Mouse (Mus musculus) kidney, embryonic 15.5 days (tissue): ENCODE measurements around the gene Rpp25l. TPM values are rescaled to one million over a fixed set of nuclear protein-coding genes. Genes with fewer than 3 reads are reported as not detected.
"Not testable (repeated sequence)": the region's sequence is repeated elsewhere in the genome, so short reads cannot be mapped to it uniquely, and the experiment has no call there.

Experiments used
- ATAC-seq: fragments of 200-750 bp; cut with Nextera tagmentation; replicated peaks from 2 replicates; pipeline ENCODE4 v1.8.0; 2017; ENCODE audit warnings: moderate TSS enrichment; ENCODE audit not compliant: low FRiP score
- H3K27ac ChIP-seq: fragments of 300-500 bp; sonication (generic); 2 replicates; pipeline ENCODE4 v1.5.1; 2015; ENCODE audit warnings: mild to moderate bottlenecking, inconsistent platforms
- H3K27me3 ChIP-seq: fragments of 300-500 bp; sonication (generic); 2 replicates; pipeline ENCODE4 v1.6.1; 2015; ENCODE audit warnings: inconsistent platforms
- H3K36me3 ChIP-seq: fragments of 300-500 bp; sonication (generic); 2 replicates; pipeline ENCODE4 v1.6.1; 2015; ENCODE audit warnings: inconsistent platforms
- H3K4me1 ChIP-seq: fragments of 300-500 bp; sonication (generic); 2 replicates; pipeline ENCODE4 v1.6.1; 2015; ENCODE audit warnings: inconsistent platforms
- H3K4me2 ChIP-seq: fragments of 300-500 bp; sonication (generic); 2 replicates; pipeline ENCODE4 v1.6.1; 2015; ENCODE audit warnings: moderate library complexity, mild to moderate bottlenecking, inconsistent platforms
- H3K4me3 ChIP-seq: fragments of 300-500 bp; sonication (generic); replicated peaks from 2 replicates; pipeline ENCODE4 v1.5.1; 2015; ENCODE audit warnings: mild to moderate bottlenecking, inconsistent platforms
- H3K9ac ChIP-seq: fragments of 300-500 bp; sonication (generic); 2 replicates; pipeline ENCODE4 v1.6.1; 2015; ENCODE audit warnings: mild to moderate bottlenecking, inconsistent platforms
- H3K9me3 ChIP-seq: fragments of 300-500 bp; sonication (generic); replicated peaks from 2 replicates; pipeline ENCODE4 v1.6.1; 2016; ENCODE audit warnings: inconsistent platforms
- WGBS: fragments of 180-500 bp; shearing (Covaris S2); methylation state at CpG from one replicate; pipeline ENCODE4 v1.1.7; 2015; ENCODE audit warnings: mixed read lengths; 5-methylcytosine and 5-hydroxymethylcytosine counted together
- polyA plus RNA-seq: library from polyadenylated mRNA; unstranded; fragments of >200 nt; fragmentation: Nextera tagmentation; extraction: Ambion mirVana; gene quantifications from 2 replicates; pipeline ENCODE4 v1.2.1, GENCODE M21; 2015

Rpp25l gene
- polyA plus RNA-seq, 1 experiment from 2014 or later: 83.6 TPM

DNA sequence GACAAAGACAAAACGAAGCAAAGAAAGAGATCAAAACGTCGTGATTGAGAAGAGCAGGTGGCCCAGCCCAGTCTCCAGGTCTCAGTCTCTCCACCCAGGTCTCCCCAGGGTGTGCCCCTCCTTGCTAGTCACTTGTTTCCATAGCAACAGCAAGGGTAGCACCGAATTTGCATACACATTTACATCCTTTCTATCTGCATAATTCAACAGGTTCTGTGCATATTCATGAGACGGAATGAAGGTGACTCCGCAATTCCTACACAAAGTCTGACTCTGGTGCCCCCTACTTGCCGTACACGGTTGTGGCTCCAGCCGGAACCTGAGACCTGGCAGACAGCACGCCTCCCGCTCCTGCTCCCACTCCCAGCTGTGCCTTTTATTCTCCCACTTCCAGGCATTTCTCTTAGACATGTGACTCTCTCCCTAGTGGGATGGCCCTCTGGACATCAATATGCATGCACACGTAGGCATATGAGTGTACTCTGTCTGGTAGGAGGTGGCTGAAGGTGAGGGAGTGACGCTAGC, 6.3 kb downstream of the Rpp25l start:
- Histone ChIP-seq H3K36me3 (peaks cover 15% of the 10 kb centered on the region), H3K4me3 (no peak overlapping the region)

GRCm38 (mm10) chr4:41705922-41706754, 7.2 kb downstream of the Rpp25l start:
- Histone ChIP-seq H3K4me3 (no peak overlapping the region), H3K4me1 (peaks cover 29% of the 10 kb centered on the region), H3K36me3 (peaks cover 7% of the 10 kb centered on the region), H3K9ac (no peak overlapping the region), H3K27me3 (peaks cover 22% of the 10 kb centered on the region), H3K27ac (no peak overlapping the region), H3K9me3 (no peaks in the 10 kb centered on the region), H3K4me2 (no peak overlapping the region)
- ATAC-seq: no peak
- WGBS: 62% methylated on average over 19 of the region's 19 CpGs

More for the DNA sequence above, 6.3 kb downstream of the Rpp25l start:
- peak; percentile 71 for ATAC-seq
- peaks cover 38% of the 10 kb centered on the region for H3K4me1 ChIP-seq
- no peak overlapping the region for H3K9ac ChIP-seq
- peaks cover 22% of the 10 kb centered on the region for H3K27me3 ChIP-seq
- H3K4me2 ChIP-seq: peak overlapping the region; percentile 37
- 2% methylated on average over 13 of the region's 13 CpGs for WGBS
- H3K9me3 ChIP-seq: no peaks in the 10 kb centered on the region
- no peak overlapping the region for H3K27ac ChIP-seq

- ATAC-seq: no peak
- Histone ChIP-seq H3K9me3 (no peaks in the 10 kb centered on the region), H3K27ac (no peak overlapping the region)
Observed at GRCm38 (mm10) chr4:41704651-41705050, 8.7 kb downstream of the Rpp25l start.

GRCm38 (mm10) chr4:41702226-41702625, 11.1 kb downstream of the Rpp25l start:
- not testable (repeated sequence) for H3K9ac ChIP-seq, H3K27ac ChIP-seq, ATAC-seq, H3K4me2 ChIP-seq, H3K36me3 ChIP-seq, H3K9me3 ChIP-seq, H3K4me3 ChIP-seq
- 78% methylated on average over 2 of the region's 2 CpGs for WGBS
- Histone ChIP-seq H3K27me3 (peaks cover 25% of the 10 kb centered on the region), H3K4me1 (peaks cover 18% of the 10 kb centered on the region)

More at GRCm38 (mm10) chr4:41704651-41705050, 8.7 kb downstream of the Rpp25l start:
- H3K4me2 ChIP-seq: no peak overlapping the region; the same call in 1 of the 2 replicates
- H3K4me1 ChIP-seq: peaks cover 26% of the 10 kb centered on the region
- no peak overlapping the region for H3K9ac ChIP-seq
- peaks cover 22% of the 10 kb centered on the region for H3K27me3 ChIP-seq
- WGBS: 3% methylated on average over 5 of the region's 5 CpGs
- H3K4me3 ChIP-seq: no peak overlapping the region
- H3K36me3 ChIP-seq: no peaks in the 10 kb centered on the region

DNA sequence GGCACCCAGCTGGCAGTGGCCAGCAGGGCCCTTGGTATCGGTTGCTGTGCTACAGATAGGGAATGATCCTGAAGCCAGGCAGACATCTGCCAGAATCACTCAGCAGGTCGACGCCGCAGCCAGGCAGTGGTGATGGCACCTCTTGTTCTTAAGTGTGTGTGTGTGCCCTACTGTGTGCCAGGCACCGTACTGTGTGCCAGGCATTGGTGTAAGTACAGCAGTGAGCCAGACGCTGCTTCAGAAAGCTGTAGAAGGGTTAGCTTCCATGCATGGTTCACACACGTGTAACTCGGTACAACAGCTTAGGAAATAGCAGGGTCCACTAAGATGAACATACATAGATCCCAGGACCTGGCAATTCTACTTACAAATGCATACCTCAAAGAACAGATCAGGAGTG, 13.1 kb downstream of the Rpp25l start:
- not testable (repeated sequence) for H3K9ac ChIP-seq, H3K4me3 ChIP-seq, H3K36me3 ChIP-seq, H3K4me1 ChIP-seq, H3K4me2 ChIP-seq, H3K27ac ChIP-seq, ATAC-seq, H3K9me3 ChIP-seq
- peaks cover 13% of the 10 kb centered on the region for H3K27me3 ChIP-seq
- WGBS: 83% methylated on average over 3 of the region's 8 CpGs

- not testable (repeated sequence) for H3K9ac ChIP-seq, H3K27ac ChIP-seq, H3K4me1 ChIP-seq, H3K9me3 ChIP-seq, H3K4me3 ChIP-seq, H3K27me3 ChIP-seq, ATAC-seq, H3K36me3 ChIP-seq
- peak within 1 kb of the TSS; percentile 41 for H3K4me2 ChIP-seq
- 69% methylated on average over 9 of the region's 10 CpGs for WGBS
Observed at GRCm38 (mm10) chr4:41699783-41700182, 13.6 kb downstream of the Rpp25l start, which contains the start of gene Il11ra1. Gene Il11ra1 (plus strand): TSS chr4:41699989.

DNA sequence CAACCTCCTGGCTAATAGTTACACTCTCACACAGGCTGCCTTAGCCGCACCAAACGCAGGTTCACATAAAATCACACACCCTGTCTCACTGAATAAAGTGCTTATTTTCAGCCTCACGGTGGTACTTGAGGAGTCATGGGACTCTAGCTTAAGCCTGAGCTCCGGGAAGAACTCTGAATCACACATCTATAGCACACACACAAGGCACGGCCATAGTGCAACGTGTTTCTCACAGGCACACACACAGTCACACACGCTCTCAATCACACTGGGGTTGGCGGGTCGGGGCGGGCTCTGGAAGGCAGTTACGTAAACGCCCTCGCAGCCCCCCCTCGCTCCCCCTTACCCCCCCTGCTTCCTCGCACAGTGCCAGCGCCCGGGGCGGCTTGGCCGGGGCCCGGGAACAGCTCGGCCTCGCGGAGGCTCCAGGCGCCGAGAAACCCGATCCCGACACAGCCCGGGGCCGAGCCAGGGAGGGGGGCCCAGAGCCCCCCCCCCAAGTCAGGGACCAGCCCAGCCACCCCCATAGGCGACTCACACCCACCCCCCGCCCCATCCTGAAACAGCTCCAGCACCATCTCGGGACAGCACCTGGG, 14.8 kb downstream of the Rpp25l start:
- not testable (repeated sequence) for H3K9ac ChIP-seq, H3K9me3 ChIP-seq, H3K36me3 ChIP-seq, H3K4me3 ChIP-seq, ATAC-seq, H3K4me1 ChIP-seq, H3K27me3 ChIP-seq, H3K27ac ChIP-seq
- WGBS: 4% methylated on average over 26 of the region's 32 CpGs
- peak overlapping the region; percentile 41 for H3K4me2 ChIP-seq

DNA sequence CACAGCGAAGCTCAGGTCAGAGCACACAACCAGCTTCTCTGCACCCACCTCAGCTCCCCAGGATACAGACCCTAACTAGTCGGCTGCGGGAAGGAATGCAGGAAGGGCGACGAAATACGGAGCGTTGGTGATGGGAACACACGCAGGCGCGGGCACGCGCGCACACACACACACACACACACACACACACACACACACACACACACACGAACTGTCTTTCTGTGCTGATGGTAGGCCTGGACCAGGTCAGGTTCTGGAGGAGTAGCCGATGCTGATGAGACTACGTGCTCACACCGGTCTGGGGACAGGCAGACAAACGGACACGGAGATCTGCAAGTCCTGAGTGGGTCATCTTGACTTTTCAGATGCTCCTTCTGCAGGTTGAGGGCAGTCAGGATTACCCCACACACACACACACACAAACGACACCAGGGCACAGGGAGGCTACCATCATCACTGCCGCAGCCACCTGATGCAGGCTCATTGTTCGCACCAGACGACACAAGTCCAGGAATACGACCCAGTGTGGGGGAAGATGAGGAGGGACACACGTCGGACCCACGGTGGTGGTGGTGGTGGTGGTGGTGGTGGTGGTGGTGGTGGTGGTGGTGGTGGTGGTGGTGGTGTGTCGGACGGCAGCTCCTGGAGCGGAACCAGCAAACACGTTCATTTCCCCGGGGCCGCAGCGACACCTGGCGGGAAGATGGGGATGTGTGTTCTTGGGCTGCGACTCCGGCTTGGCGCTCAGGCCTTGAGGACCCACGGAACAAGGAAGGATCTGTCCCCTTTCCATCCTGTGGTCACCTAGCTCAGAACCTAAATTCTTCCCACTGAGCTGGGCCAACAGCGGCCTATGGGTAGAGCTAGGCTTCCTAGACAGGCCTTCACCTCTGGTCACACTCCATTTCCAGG, 16.1 kb downstream of the Rpp25l start, which contains the start of gene Cntfr:
TSS of gene Cntfr (minus strand) at position 160 of the 912 bp plus-strand sequence.
- ATAC-seq, H3K36me3 ChIP-seq, H3K27me3 ChIP-seq, H3K9ac ChIP-seq, H3K27ac ChIP-seq, H3K9me3 ChIP-seq, H3K4me1 ChIP-seq: not testable (repeated sequence)
- 16% methylated on average over 33 of the region's 40 CpGs for WGBS
- Histone ChIP-seq H3K4me2 (peak within 1 kb of the TSS; percentile 52), H3K4me3 (0 out of 2 replicates have a peak within 1 kb of the TSS, but pooled peaks have one; percentile 23)

- not testable (repeated sequence) for H3K4me1 ChIP-seq, H3K27me3 ChIP-seq, H3K27ac ChIP-seq, H3K36me3 ChIP-seq, H3K4me2 ChIP-seq, H3K9me3 ChIP-seq, ATAC-seq, H3K9ac ChIP-seq, H3K4me3 ChIP-seq
- 20% methylated on average over 15 of the region's 15 CpGs for WGBS
Observed at GRCm38 (mm10) chr4:41696452-41696851, 16.9 kb downstream of the Rpp25l start.

- WGBS: 4% methylated on average over 13 of the region's 38 CpGs
- Histone ChIP-seq H3K4me2 (peak overlapping the region; percentile 52), H3K4me3 (peak overlapping the region; percentile 23; the same call in 1 of the 2 replicates)
- not testable (repeated sequence) for H3K9ac ChIP-seq, H3K27me3 ChIP-seq, ATAC-seq, H3K36me3 ChIP-seq, H3K9me3 ChIP-seq, H3K4me1 ChIP-seq, H3K27ac ChIP-seq
Observed at GRCm38 (mm10) chr4:41695800-41696199, 17.5 kb downstream of the Rpp25l start.

DNA sequence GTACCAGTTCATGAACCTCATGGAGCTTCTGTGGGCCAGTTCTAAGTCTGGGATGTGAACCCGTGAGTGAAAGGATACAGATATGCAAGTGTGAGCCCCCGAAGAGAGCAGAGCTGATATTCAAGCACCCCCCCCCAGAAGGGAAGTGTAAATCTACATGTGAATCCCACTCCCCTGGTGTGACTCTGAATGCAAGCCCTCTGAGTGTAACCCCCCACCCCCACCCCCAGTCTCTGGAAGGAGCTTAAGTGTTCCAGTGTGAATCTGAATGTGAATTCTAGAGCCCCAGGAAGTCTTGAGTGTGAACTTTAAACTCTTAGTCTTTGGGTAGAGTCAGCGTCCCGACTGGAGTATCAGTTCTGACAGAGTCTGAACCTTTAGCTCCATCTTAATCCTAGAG, 19.8 kb downstream of the Rpp25l start:
- H3K4me1 ChIP-seq, H3K27me3 ChIP-seq, H3K9ac ChIP-seq, H3K27ac ChIP-seq, H3K36me3 ChIP-seq, H3K4me3 ChIP-seq, ATAC-seq, H3K9me3 ChIP-seq: not testable (repeated sequence)
- WGBS: 11% methylated on average over 4 of the region's 4 CpGs
- H3K4me2 ChIP-seq: peak overlapping the region; percentile 27
